Mouse (Mus musculus): ENCODE results near the gene Pard6a.

Gene Pard6a

GRCm38 (mm10) chr8:105743301-105743700 is 42.4 kb downstream of the Pard6a start:
- in situ Hi-C loops (cut with MboI), result no loop called here

DNA sequence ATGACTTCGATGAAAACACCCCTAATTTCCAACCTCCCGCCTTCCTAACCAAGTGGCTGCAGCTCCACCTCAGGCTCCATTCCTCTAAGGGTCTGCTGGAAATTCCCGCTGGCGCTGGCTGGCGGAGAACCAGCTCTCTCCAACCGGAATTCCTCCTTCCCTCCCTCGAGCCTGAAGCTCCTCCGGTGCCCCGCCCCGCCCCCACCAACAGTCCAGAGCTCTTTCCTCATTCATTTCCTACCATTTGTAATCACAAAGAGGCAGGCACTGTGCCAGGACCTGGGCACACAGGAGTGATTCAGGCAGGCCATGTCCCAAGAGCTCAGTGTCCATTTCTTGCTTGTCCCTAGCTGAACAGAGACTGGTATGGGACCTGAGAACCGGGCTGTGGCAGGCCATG is 49.7 kb downstream of the Pard6a start:
- in situ Hi-C loops (cut with MboI), result no loop called here
